Mouse (Mus musculus) megakaryocyte-erythroid progenitor cell, adult 5-6 weeks (primary cell): Measurements from ENCODE around the gene Cst8. TPM values are rescaled to one million over a fixed set of nuclear protein-coding genes. Genes with fewer than 3 reads are reported as not detected.
"Not testable (repeated sequence)": the region's sequence is repeated elsewhere in the genome, so short reads cannot be mapped to it uniquely, and the experiment has no call there.

Experiments used
- ATAC-seq: replicated peaks from 2 replicates; pipeline ENCODE4 v1.8.0; 2016; ENCODE audit warnings: mild to moderate bottlenecking, inconsistent platforms; ENCODE audit not compliant: severe bottlenecking, poor library complexity, low FRiP score, low TSS enrichment
- total RNA-seq, 2 experiments: library from RNA; stranded (forward) in 1 of 2; stranded (reverse) in 1 of 2; fragments of 200-1000, 215-1000 nt in 1 of 2; fragments of >200 nt in 1 of 2; fragmentation: Nextera tagmentation in 1 of 2; gene quantifications; 2 replicates each; pipeline ENCODE4 v1.2.3; 2014 to 2017

Cst8 gene
- total RNA-seq (2014; fragmentation: Nextera tagmentation) (not detected in 2 replicates), total RNA-seq (2017) (not detected in 2 replicates)

- no peak for ATAC-seq
Measured at GRCm38 (mm10) chr2:148798485-148798884, at the start of gene Cst8. Cst8 (plus strand) TSS chr2:148798785.

- no peak for ATAC-seq
Measured at GRCm38 (mm10) chr2:148750058-148750457, 48.5 kb upstream of the Cst8 start, which contains the start of gene Cstl1. Cstl1 (plus strand) TSS chr2:148750358.

- peak; percentile 93 for ATAC-seq
Measured at GRCm38 (mm10) chr2:148751893-148752813, 46.4 kb upstream of the Cst8 start.

GRCm38 (mm10) chr2:148754310-148754846 is 44.2 kb upstream of the Cst8 start:
- ATAC-seq: no peak

- no peak for ATAC-seq
Measured at GRCm38 (mm10) chr2:148763648-148764388, 34.8 kb upstream of the Cst8 start.

GRCm38 (mm10) chr2:148771397-148771796 is 27.2 kb upstream of the Cst8 start, which contains the start of gene Cst11:
Cst11 (minus strand) TSS chr2:148771497.
- ATAC-seq: not testable (repeated sequence)

GRCm38 (mm10) chr2:148781709-148782108 is 16.9 kb upstream of the Cst8 start, which contains the start of gene 8030411F24Rik:
8030411F24Rik (plus strand) TSS chr2:148782009.
- ATAC-seq: no peak

- no peak for ATAC-seq
Measured at GRCm38 (mm10) chr2:148789142-148789541, 9.4 kb upstream of the Cst8 start, which contains the start of gene Cst12. Cst12 (plus strand) TSS chr2:148789361.

GRCm38 (mm10) chr2:148801491-148801921 is 2.9 kb downstream of the Cst8 start:
- no peak for ATAC-seq

GRCm38 (mm10) chr2:148806696-148807095 is 8.1 kb downstream of the Cst8 start:
- ATAC-seq: no peak

- no peak for ATAC-seq
Measured at GRCm38 (mm10) chr2:148819909-148820308, 21.3 kb downstream of the Cst8 start, which contains the start of gene Cst13. Cst13 (plus strand) TSS chr2:148820081.

GRCm38 (mm10) chr2:148825986-148826385 is 27.4 kb downstream of the Cst8 start:
- no peak for ATAC-seq

GRCm38 (mm10) chr2:148834912-148835311 is 36.3 kb downstream of the Cst8 start, which contains the start of gene Cst9:
Cst9 (plus strand) TSS chr2:148835147.
- ATAC-seq: no peak

GRCm38 (mm10) chr2:148838075-148838777 is 39.6 kb downstream of the Cst8 start:
- no peak for ATAC-seq

- ATAC-seq: no peak
Measured at GRCm38 (mm10) chr2:148839224-148839623, 40.6 kb downstream of the Cst8 start.

- peak; percentile 97 for ATAC-seq
Measured at GRCm38 (mm10) chr2:148851116-148851906, 52.7 kb downstream of the Cst8 start.
